Mouse (Mus musculus): ENCODE data around the gene Zfp598. TPM values are rescaled to one million over a fixed set of nuclear protein-coding genes. Genes with fewer than 3 reads are reported as not detected.

Gene Zfp598
- polyA plus RNA-seq, 1 experiment from 2014 or later: 34.4 TPM

- peaks cover 27% of the 10 kb centered on the region for H3K4me1 ChIP-seq (ENCODE audit: control insufficient read depth, insufficient read depth, low read length)
- no peaks in the 10 kb centered on the region for H3K9me3 ChIP-seq (ENCODE audit: control insufficient read depth, low read length)
- peaks cover 15% of the 10 kb centered on the region for H3K36me3 ChIP-seq (ENCODE audit: control insufficient read depth, insufficient read depth, low read length)
- no peak overlapping the region for H3K4me2 ChIP-seq (replicated peaks; ENCODE audit: low read depth, low read length)
- no peak for ATAC-seq (ENCODE audit: low FRiP score, low TSS enrichment)
- no peak overlapping the region for H3K9ac ChIP-seq (ENCODE audit: low read depth, low read length)
- H3K27me3 ChIP-seq (ENCODE audit: control insufficient read depth, insufficient read depth, low read length): no peaks in the 10 kb centered on the region
- WGBS: 97% methylated on average over 5 of the region's 5 CpGs
- no peak overlapping the region for H3K27ac ChIP-seq (ENCODE audit: low read depth, low read length)
- H3K4me3 ChIP-seq (ENCODE audit: low read length): no peak overlapping the region
Measured at GRCm38 (mm10) chr17:24635694-24636093, 33.8 kb upstream of the Zfp598 start.

- Histone ChIP-seq H3K4me3 (ENCODE audit: low read length) (no peak overlapping the region), H3K27ac (ENCODE audit: low read depth, low read length) (no peak overlapping the region), H3K4me2 (replicated peaks; ENCODE audit: low read depth, low read length) (no peak overlapping the region), H3K27me3 (ENCODE audit: control insufficient read depth, insufficient read depth, low read length) (no peaks in the 10 kb centered on the region), H3K9me3 (ENCODE audit: control insufficient read depth, low read length) (no peaks in the 10 kb centered on the region), H3K9ac (ENCODE audit: low read depth, low read length) (no peak overlapping the region), H3K36me3 (ENCODE audit: control insufficient read depth, insufficient read depth, low read length) (peaks cover 21% of the 10 kb centered on the region), H3K4me1 (ENCODE audit: control insufficient read depth, insufficient read depth, low read length) (peaks cover 21% of the 10 kb centered on the region)
- WGBS: 70% methylated on average over 5 of the region's 5 CpGs
- ATAC-seq (ENCODE audit: low FRiP score, low TSS enrichment): no peak
Measured at GRCm38 (mm10) chr17:24636781-24637481, 32.6 kb upstream of the Zfp598 start.

DNA sequence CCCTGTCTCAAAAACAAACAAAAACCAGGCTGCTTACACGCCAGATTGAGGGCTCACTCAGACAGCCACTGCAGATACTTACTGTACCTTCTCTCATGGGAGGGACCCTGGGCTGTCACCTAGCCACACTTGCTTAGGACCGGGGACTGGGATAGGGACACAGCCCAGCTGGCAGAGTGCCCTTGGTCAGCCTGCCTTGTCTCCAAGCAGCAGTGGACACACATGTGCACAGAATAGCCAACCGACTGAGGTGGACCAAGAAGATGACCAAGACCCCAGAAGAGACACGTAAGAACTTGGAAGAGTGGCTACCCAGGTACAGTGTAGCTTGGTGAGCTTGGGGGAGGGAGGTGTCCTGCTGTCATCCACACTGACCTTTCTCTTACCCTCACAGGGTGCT is 31.3 kb upstream of the Zfp598 start:
- 88% methylated on average over 4 of the region's 4 CpGs for WGBS
- no peaks in the 10 kb centered on the region for H3K9me3 ChIP-seq (ENCODE audit: control insufficient read depth, low read length)
- peaks cover 22% of the 10 kb centered on the region for H3K36me3 ChIP-seq (ENCODE audit: control insufficient read depth, insufficient read depth, low read length)
- peak overlapping the region; percentile 77 for H3K27ac ChIP-seq (ENCODE audit: low read depth, low read length)
- H3K27me3 ChIP-seq (ENCODE audit: control insufficient read depth, insufficient read depth, low read length): no peaks in the 10 kb centered on the region
- ATAC-seq (ENCODE audit: low FRiP score, low TSS enrichment): no peak
- H3K4me1 ChIP-seq (ENCODE audit: control insufficient read depth, insufficient read depth, low read length): peaks cover 18% of the 10 kb centered on the region
- no peak overlapping the region for H3K4me2 ChIP-seq (replicated peaks; ENCODE audit: low read depth, low read length)
- no peak overlapping the region for H3K4me3 ChIP-seq (ENCODE audit: low read length)
- no peak overlapping the region for H3K9ac ChIP-seq (ENCODE audit: low read depth, low read length)

- H3K4me3 ChIP-seq (ENCODE audit: low read length): no peak overlapping the region
- 0 out of 2 replicates have a peak overlapping the region, but pooled peaks have one; percentile 32 for H3K9ac ChIP-seq (ENCODE audit: low read depth, low read length)
- no peaks in the 10 kb centered on the region for H3K9me3 ChIP-seq (ENCODE audit: control insufficient read depth, low read length)
- WGBS: 39% methylated on average over 9 of the region's 9 CpGs
- H3K4me2 ChIP-seq (replicated peaks; ENCODE audit: low read depth, low read length): no peak overlapping the region
- peak; percentile 81 for ATAC-seq (ENCODE audit: low FRiP score, low TSS enrichment)
- peak overlapping the region; percentile 87 for H3K27ac ChIP-seq (ENCODE audit: low read depth, low read length)
- no peaks in the 10 kb centered on the region for H3K27me3 ChIP-seq (ENCODE audit: control insufficient read depth, insufficient read depth, low read length)
- peaks cover 22% of the 10 kb centered on the region for H3K36me3 ChIP-seq (ENCODE audit: control insufficient read depth, insufficient read depth, low read length)
- peaks cover 20% of the 10 kb centered on the region for H3K4me1 ChIP-seq (ENCODE audit: control insufficient read depth, insufficient read depth, low read length)
Measured at GRCm38 (mm10) chr17:24638840-24639239, 30.6 kb upstream of the Zfp598 start.

GRCm38 (mm10) chr17:24639571-24639988 is 29.9 kb upstream of the Zfp598 start:
- Histone ChIP-seq H3K4me1 (ENCODE audit: control insufficient read depth, insufficient read depth, low read length) (peaks cover 28% of the 10 kb centered on the region), H3K4me3 (ENCODE audit: low read length) (no peak overlapping the region), H3K4me2 (replicated peaks; ENCODE audit: low read depth, low read length) (no peak overlapping the region)

DNA sequence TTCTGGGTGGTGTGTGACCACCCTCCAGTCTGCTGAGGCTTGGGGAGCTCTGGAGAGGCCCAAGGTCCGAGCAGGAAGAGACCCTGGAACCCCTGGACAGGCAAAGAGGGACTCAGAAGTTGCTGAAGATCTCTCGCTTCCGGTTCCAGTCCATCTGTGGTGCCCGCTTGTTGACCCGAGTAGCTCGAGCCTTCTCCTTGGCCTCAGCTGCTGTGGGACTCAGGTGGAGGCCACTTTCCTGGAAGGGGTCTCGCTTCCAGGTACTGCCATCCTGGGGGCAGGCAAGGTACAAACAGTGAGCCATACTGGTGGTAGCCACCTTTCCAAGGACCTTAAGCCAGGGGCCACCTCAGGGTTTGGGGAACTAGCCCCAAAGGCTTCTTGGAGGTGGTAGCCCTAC is 29.4 kb upstream of the Zfp598 start:
- Histone ChIP-seq H3K36me3 (ENCODE audit: control insufficient read depth, insufficient read depth, low read length) (peaks cover 19% of the 10 kb centered on the region), H3K9ac (ENCODE audit: low read depth, low read length) (no peak overlapping the region), H3K27me3 (ENCODE audit: control insufficient read depth, insufficient read depth, low read length) (no peaks in the 10 kb centered on the region), H3K9me3 (ENCODE audit: control insufficient read depth, low read length) (no peaks in the 10 kb centered on the region), H3K4me1 (ENCODE audit: control insufficient read depth, insufficient read depth, low read length) (peaks cover 33% of the 10 kb centered on the region), H3K4me3 (ENCODE audit: low read length) (no peak overlapping the region), H3K27ac (ENCODE audit: low read depth, low read length) (peak overlapping the region; percentile 87), H3K4me2 (replicated peaks; ENCODE audit: low read depth, low read length) (no peak overlapping the region)
- ATAC-seq (ENCODE audit: low FRiP score, low TSS enrichment): no peak
- 89% methylated on average over 7 of the region's 7 CpGs for WGBS

More at GRCm38 (mm10) chr17:24639571-24639988, 29.9 kb upstream of the Zfp598 start:
- ATAC-seq (ENCODE audit: low FRiP score, low TSS enrichment): peak; percentile 36
- Histone ChIP-seq H3K9ac (ENCODE audit: low read depth, low read length) (no peak overlapping the region), H3K9me3 (ENCODE audit: control insufficient read depth, low read length) (no peaks in the 10 kb centered on the region), H3K27me3 (ENCODE audit: control insufficient read depth, insufficient read depth, low read length) (no peaks in the 10 kb centered on the region), H3K27ac (ENCODE audit: low read depth, low read length) (peak overlapping the region; percentile 87), H3K36me3 (ENCODE audit: control insufficient read depth, insufficient read depth, low read length) (peaks cover 22% of the 10 kb centered on the region)
- WGBS: 50% methylated on average over 5 of the region's 5 CpGs

DNA sequence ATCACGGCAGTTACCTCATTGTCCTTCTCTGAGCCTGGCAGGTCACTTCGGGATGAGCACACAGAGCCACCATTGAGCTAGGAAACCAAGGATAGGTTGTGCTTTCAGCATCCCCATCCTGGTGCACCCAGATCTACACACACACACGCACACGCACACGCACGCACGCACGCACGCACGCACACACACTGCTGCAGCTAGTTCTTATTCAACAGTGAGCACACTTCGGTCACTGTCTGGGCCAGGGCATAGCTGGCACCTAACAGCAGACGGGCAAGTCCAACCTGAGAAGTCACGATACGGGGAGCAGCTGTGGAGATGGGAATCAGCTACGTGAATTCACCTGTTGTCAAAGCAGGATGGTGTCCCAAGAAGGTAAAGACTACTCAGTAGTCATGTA is 28.9 kb upstream of the Zfp598 start:
- H3K9ac ChIP-seq (ENCODE audit: low read depth, low read length): no peak overlapping the region; the same call in 1 of the 2 replicates
- 93% methylated on average over 15 of the region's 15 CpGs for WGBS

GRCm38 (mm10) chr17:24641944-24642343 is 27.5 kb upstream of the Zfp598 start:
- H3K36me3 ChIP-seq (ENCODE audit: control insufficient read depth, insufficient read depth, low read length): peaks cover 19% of the 10 kb centered on the region
- no peak for ATAC-seq (ENCODE audit: low FRiP score, low TSS enrichment)
- no peaks in the 10 kb centered on the region for H3K9me3 ChIP-seq (ENCODE audit: control insufficient read depth, low read length)
- no peak overlapping the region for H3K9ac ChIP-seq (ENCODE audit: low read depth, low read length)
- H3K4me3 ChIP-seq (ENCODE audit: low read length): no peak overlapping the region
- no peaks in the 10 kb centered on the region for H3K27me3 ChIP-seq (ENCODE audit: control insufficient read depth, insufficient read depth, low read length)
- H3K4me2 ChIP-seq (replicated peaks; ENCODE audit: low read depth, low read length): no peak overlapping the region
- no peak overlapping the region for H3K27ac ChIP-seq (ENCODE audit: low read depth, low read length)
- WGBS: 90% methylated on average over 14 of the region's 14 CpGs
- H3K4me1 ChIP-seq (ENCODE audit: control insufficient read depth, insufficient read depth, low read length): peaks cover 37% of the 10 kb centered on the region

More for the DNA sequence above, 28.9 kb upstream of the Zfp598 start:
- Histone ChIP-seq H3K4me1 (ENCODE audit: control insufficient read depth, insufficient read depth, low read length) (peaks cover 37% of the 10 kb centered on the region), H3K36me3 (ENCODE audit: control insufficient read depth, insufficient read depth, low read length) (peaks cover 19% of the 10 kb centered on the region), H3K4me3 (ENCODE audit: low read length) (no peak overlapping the region), H3K4me2 (replicated peaks; ENCODE audit: low read depth, low read length) (no peak overlapping the region), H3K9me3 (ENCODE audit: control insufficient read depth, low read length) (no peaks in the 10 kb centered on the region), H3K27me3 (ENCODE audit: control insufficient read depth, insufficient read depth, low read length) (no peaks in the 10 kb centered on the region), H3K27ac (ENCODE audit: low read depth, low read length) (peak overlapping the region; percentile 87; the same call in 1 of the 2 replicates)
- ATAC-seq (ENCODE audit: low FRiP score, low TSS enrichment): no peak

- no peaks in the 10 kb centered on the region for H3K9me3 ChIP-seq (ENCODE audit: control insufficient read depth, low read length)
- 59% methylated on average over 6 of the region's 6 CpGs for WGBS
- no peak for ATAC-seq (ENCODE audit: low FRiP score, low TSS enrichment)
- no peak overlapping the region for H3K4me2 ChIP-seq (replicated peaks; ENCODE audit: low read depth, low read length)
- H3K9ac ChIP-seq (ENCODE audit: low read depth, low read length): no peak overlapping the region
- peaks cover 19% of the 10 kb centered on the region for H3K36me3 ChIP-seq (ENCODE audit: control insufficient read depth, insufficient read depth, low read length)
- H3K27me3 ChIP-seq (ENCODE audit: control insufficient read depth, insufficient read depth, low read length): no peaks in the 10 kb centered on the region
- H3K27ac ChIP-seq (ENCODE audit: low read depth, low read length): no peak overlapping the region
- H3K4me1 ChIP-seq (ENCODE audit: control insufficient read depth, insufficient read depth, low read length): peaks cover 41% of the 10 kb centered on the region
- H3K4me3 ChIP-seq (ENCODE audit: low read length): no peak overlapping the region
Measured at GRCm38 (mm10) chr17:24642791-24643343, 26.6 kb upstream of the Zfp598 start.

All from kidney, embryonic 14.5 days (tissue).